Mouse (Mus musculus) liver, embryonic 16.5 days (tissue): Measurements from ENCODE around the gene Emsy. TPM values are rescaled to one million over a fixed set of nuclear protein-coding genes. Genes with fewer than 3 reads are reported as not detected.
A peak's percentile ranks its signal among the peaks of the same experiment; 100 is the strongest.

Experiments
- ATAC-seq: fragments of 200-750 bp; cut with Nextera tagmentation; 2 replicates; pipeline ENCODE4 v1.8.0; 2017; ENCODE audit warnings: low read depth, mild to moderate bottlenecking, moderate number of reproducible peaks, moderate library complexity
- H3K27ac ChIP-seq: fragments of 300-500 bp; sonication (generic); 2 replicates; pipeline ENCODE4 v1.5.1; 2014; ENCODE audit warnings: mild to moderate bottlenecking, low read length
- H3K27me3 ChIP-seq: fragments of 300-500 bp; sonication (generic); 2 replicates; pipeline ENCODE4 v1.6.1; 2014; ENCODE audit warnings: low read depth, low read length, mixed read lengths; ENCODE audit not compliant: control insufficient read depth, insufficient read depth
- H3K36me3 ChIP-seq: fragments of 300-500 bp; sonication (generic); 2 replicates; pipeline ENCODE4 v1.6.1; 2014; ENCODE audit warnings: mild to moderate bottlenecking; ENCODE audit not compliant: control insufficient read depth, insufficient read depth
- H3K4me1 ChIP-seq: fragments of 300-500 bp; sonication (generic); 2 replicates; pipeline ENCODE4 v1.6.1; 2014; ENCODE audit warnings: low read depth, low read length, mixed read lengths; ENCODE audit not compliant: control insufficient read depth
- H3K4me2 ChIP-seq: fragments of 300-500 bp; sonication (generic); 2 replicates; pipeline ENCODE4 v1.6.1; 2014; ENCODE audit warnings: low read depth, low read length, mixed read lengths
- H3K4me3 ChIP-seq: fragments of 300-500 bp; sonication (generic); 2 replicates; pipeline ENCODE4 v1.5.1; 2014; ENCODE audit warnings: low read depth, mild to moderate bottlenecking, low read length
- H3K9ac ChIP-seq: fragments of 300-500 bp; sonication (generic); 2 replicates; pipeline ENCODE4 v1.6.1; 2014; ENCODE audit warnings: low read depth, low read length
- H3K9me3 ChIP-seq: fragments of 300-500 bp; sonication (generic); replicated peaks from 2 replicates; pipeline ENCODE4 v1.6.1; 2016; ENCODE audit warnings: low read length; ENCODE audit not compliant: control insufficient read depth
- WGBS: fragments of 180-500 bp; shearing (Covaris S2); extraction: QIAGEN DNeasy Blood & Tissue Kit; methylation state at CpG from one replicate; pipeline ENCODE4 v1.1.7; 2014; ENCODE audit not compliant: insufficient replicate concordance; 5-methylcytosine and 5-hydroxymethylcytosine counted together
- polyA plus RNA-seq: library from polyadenylated mRNA; unstranded; fragments of >200 nt; fragmentation: Nextera tagmentation; extraction: Ambion mirVana; gene quantifications from 2 replicates; pipeline ENCODE4 v1.2.1, GENCODE M21; 2015

Emsy gene
- polyA plus RNA-seq: 5.4 and 7.4 TPM in 2 replicates

DNA sequence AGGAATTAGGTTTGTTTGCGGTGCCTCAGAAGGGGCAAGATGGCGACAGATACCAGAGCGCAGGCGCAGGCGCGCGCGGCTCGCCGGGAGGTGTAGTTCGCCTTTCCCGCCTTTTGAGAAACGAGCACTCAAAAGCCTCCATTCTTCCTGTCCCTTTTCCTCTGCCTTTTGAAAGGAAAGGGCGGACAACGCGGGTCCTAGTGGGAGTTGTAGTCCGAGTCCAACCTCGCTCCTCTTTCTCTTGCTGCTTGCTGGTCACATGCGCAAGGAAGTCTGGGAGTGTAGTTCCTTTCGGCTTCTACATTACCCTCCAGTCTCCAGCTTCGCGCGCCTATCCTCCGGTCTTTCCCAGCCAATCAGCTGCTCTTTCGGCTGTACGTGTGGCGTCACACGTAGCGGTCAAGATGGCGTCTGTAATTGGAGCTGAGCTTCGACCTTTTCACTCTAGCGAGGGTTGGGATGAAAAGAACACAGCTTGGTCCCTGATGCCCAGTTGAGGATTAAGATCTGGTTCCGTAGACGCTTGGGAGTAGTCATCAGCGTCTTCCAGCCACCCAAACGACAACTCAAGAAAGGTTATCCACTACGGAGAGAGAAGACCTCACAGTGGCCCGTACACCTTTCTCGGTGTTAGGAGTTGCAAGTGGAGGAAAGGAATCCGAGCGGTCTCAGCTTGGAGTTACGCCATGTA is at the start of gene Emsy:
TSS of gene Emsy (minus strand) at position 253 of the 691 bp plus-strand sequence.
- under 1% methylated on average over 42 of the region's 42 CpGs for WGBS
- Histone ChIP-seq H3K9ac (peak within 1 kb of the TSS; percentile 89), H3K27me3 (no peaks in the 10 kb centered on the region), H3K36me3 (peaks cover 10% of the 10 kb centered on the region), H3K4me3 (peak within 1 kb of the TSS; percentile 99), H3K9me3 (no peaks in the 10 kb centered on the region), H3K4me1 (peaks cover 15% of the 10 kb centered on the region), H3K27ac (peak within 1 kb of the TSS; percentile 92), H3K4me2 (peak within 1 kb of the TSS; percentile 94)
- peak; percentile 94 for ATAC-seq

GRCm38 (mm10) chr7:98704276-98704675 is 47.7 kb upstream of the Emsy start:
- H3K4me2 ChIP-seq: peak overlapping the region; percentile 90
- H3K9me3 ChIP-seq: no peaks in the 10 kb centered on the region
- no peak overlapping the region for H3K27ac ChIP-seq
- peak overlapping the region; percentile 90 for H3K9ac ChIP-seq
- ATAC-seq: no peak
- H3K27me3 ChIP-seq: no peaks in the 10 kb centered on the region
- H3K4me3 ChIP-seq: peak overlapping the region; percentile 89
- WGBS: 32% methylated on average over 5 of the region's 5 CpGs
- peaks cover 27% of the 10 kb centered on the region for H3K4me1 ChIP-seq
- H3K36me3 ChIP-seq: no peaks in the 10 kb centered on the region

DNA sequence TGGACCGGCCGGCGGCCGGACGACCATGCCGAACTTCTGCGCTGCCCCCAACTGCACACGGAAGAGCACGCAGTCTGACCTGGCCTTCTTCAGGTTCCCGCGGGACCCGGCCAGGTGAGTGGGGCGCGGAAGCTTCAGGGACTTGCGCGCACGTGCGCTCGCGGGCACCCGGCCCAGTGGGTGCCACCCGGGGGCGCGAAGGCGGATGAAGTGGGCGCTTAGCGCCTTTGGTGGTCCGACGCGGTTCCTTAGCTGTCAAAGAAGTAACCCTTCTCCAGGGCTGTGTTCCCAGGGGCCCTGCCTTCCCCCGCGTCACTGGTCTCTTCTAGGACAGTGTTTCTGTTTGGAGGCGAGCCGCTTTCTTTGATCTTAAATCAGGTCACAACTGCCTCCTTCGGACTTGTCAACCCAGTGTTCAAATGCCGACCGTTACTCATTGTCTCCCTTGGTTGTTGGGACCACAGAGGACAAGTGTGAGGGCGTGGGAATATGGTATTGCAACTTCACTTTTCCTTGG is 46.8 kb upstream of the Emsy start:
- no peaks in the 10 kb centered on the region for H3K27me3 ChIP-seq
- H3K27ac ChIP-seq: peak overlapping the region; percentile 83
- H3K9me3 ChIP-seq: no peaks in the 10 kb centered on the region
- H3K36me3 ChIP-seq: no peaks in the 10 kb centered on the region
- ATAC-seq: no peak
- H3K4me2 ChIP-seq: peak overlapping the region; percentile 90
- peak overlapping the region; percentile 90 for H3K9ac ChIP-seq
- peak overlapping the region; percentile 89 for H3K4me3 ChIP-seq
- peaks cover 27% of the 10 kb centered on the region for H3K4me1 ChIP-seq
- WGBS: 0% methylated on average over 37 of the region's 38 CpGs

GRCm38 (mm10) chr7:98702283-98703240 is 46.0 kb upstream of the Emsy start, which contains the start of gene Thap12:
Thap12 (plus strand) TSS chr7:98703103.
- no peaks in the 10 kb centered on the region for H3K9me3 ChIP-seq
- H3K27ac ChIP-seq: peak within 1 kb of the TSS; percentile 87
- peaks cover 27% of the 10 kb centered on the region for H3K4me1 ChIP-seq
- H3K4me3 ChIP-seq: peak within 1 kb of the TSS; percentile 89
- no peaks in the 10 kb centered on the region for H3K27me3 ChIP-seq
- peak; percentile 97 for ATAC-seq
- H3K9ac ChIP-seq: peak within 1 kb of the TSS; percentile 90
- no peaks in the 10 kb centered on the region for H3K36me3 ChIP-seq
- H3K4me2 ChIP-seq: peak within 1 kb of the TSS; percentile 90
- WGBS: 1% methylated on average over 63 of the region's 65 CpGs

DNA sequence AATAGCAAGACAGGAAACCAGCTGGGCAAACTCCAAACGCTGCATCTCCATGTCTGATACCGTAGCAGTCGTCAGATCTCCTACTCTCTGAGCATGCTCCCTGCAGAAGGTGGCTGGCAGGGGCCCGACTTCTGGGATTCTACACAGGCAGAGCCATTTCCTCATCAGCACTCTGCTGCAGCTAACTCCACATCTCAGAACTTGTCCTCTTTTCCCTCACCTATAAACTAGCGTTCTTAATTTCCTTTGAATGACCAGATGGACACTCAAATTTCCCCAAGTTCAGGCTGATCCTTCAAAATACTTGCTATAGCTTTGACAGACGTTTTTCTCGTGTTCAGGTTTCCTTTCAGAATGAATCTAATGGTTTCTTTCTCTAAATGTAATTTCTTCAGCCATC is 45.2 kb upstream of the Emsy start:
- no peaks in the 10 kb centered on the region for H3K27me3 ChIP-seq
- peaks cover 27% of the 10 kb centered on the region for H3K4me1 ChIP-seq
- no peaks in the 10 kb centered on the region for H3K36me3 ChIP-seq
- WGBS: 10% methylated on average over 7 of the region's 7 CpGs
- H3K9me3 ChIP-seq: no peaks in the 10 kb centered on the region
- peak overlapping the region; percentile 87 for H3K4me2 ChIP-seq
- peak overlapping the region; percentile 70 for H3K9ac ChIP-seq
- H3K27ac ChIP-seq: peak overlapping the region; percentile 87
- ATAC-seq: no peak
- peak overlapping the region; percentile 89 for H3K4me3 ChIP-seq

DNA sequence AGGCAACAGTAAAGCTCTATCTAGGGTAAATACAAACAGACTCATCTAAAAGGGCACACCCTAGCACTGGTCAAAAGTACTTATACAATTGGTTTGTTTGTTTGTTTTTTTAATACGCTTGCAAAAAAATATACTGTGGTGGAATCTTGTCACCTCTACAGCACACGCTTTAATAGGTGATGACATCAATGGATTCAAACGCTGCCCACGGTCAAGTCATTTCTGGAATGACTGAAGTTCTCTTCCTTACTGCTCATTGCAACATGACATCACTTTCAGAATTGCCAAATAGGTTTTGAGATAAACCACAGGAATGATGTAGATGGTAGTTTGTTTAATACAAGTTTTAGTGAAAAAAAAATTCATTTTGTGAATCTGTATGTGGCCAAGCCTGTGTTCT is 42.0 kb upstream of the Emsy start:
- Histone ChIP-seq H3K9me3 (no peaks in the 10 kb centered on the region), H3K9ac (no peak overlapping the region), H3K4me2 (no peak overlapping the region), H3K36me3 (no peaks in the 10 kb centered on the region), H3K4me3 (no peak overlapping the region), H3K27me3 (no peaks in the 10 kb centered on the region), H3K27ac (no peak overlapping the region), H3K4me1 (peaks cover 11% of the 10 kb centered on the region)
- 72% methylated on average over 4 of the region's 4 CpGs for whole genome bisulfite sequencing
- no peak for ATAC-seq

DNA sequence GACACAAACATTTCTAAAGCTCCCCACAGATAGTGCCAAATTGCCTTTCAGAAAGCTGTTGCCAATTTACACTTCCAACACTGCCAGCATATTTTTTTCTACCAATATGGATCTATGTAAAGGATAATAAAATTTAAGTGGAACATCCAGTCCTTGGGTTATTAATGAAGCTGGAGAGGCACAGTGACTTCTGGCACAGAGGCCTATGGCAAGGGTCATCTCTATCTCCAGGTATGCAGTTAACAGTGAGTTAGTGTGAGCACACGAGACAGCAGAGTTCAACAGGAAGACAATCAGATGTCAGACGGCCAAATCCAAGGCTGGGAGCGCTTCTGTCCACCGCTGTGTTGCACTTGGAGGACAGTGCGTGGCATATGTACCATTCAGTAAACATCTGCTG is 41.5 kb upstream of the Emsy start:
- H3K27me3 ChIP-seq: no peaks in the 10 kb centered on the region
- 40% methylated on average over 5 of the region's 5 CpGs for WGBS
- ATAC-seq: no peak
- no peak overlapping the region for H3K4me2 ChIP-seq
- H3K27ac ChIP-seq: no peak overlapping the region
- H3K36me3 ChIP-seq: no peaks in the 10 kb centered on the region
- H3K4me3 ChIP-seq: no peak overlapping the region
- no peaks in the 10 kb centered on the region for H3K9me3 ChIP-seq
- H3K9ac ChIP-seq: no peak overlapping the region
- H3K4me1 ChIP-seq: peaks cover 11% of the 10 kb centered on the region

GRCm38 (mm10) chr7:98697496-98697895 is 40.9 kb upstream of the Emsy start:
- Histone ChIP-seq H3K4me2 (no peak overlapping the region), H3K4me3 (no peak overlapping the region), H3K9ac (no peak overlapping the region), H3K27ac (no peak overlapping the region), H3K36me3 (no peaks in the 10 kb centered on the region), H3K27me3 (no peaks in the 10 kb centered on the region), H3K4me1 (peaks cover 11% of the 10 kb centered on the region), H3K9me3 (no peaks in the 10 kb centered on the region)
- no peak for ATAC-seq
- WGBS: 15% methylated on average over 2 of the region's 2 CpGs
